In the genomic region with DNA sequence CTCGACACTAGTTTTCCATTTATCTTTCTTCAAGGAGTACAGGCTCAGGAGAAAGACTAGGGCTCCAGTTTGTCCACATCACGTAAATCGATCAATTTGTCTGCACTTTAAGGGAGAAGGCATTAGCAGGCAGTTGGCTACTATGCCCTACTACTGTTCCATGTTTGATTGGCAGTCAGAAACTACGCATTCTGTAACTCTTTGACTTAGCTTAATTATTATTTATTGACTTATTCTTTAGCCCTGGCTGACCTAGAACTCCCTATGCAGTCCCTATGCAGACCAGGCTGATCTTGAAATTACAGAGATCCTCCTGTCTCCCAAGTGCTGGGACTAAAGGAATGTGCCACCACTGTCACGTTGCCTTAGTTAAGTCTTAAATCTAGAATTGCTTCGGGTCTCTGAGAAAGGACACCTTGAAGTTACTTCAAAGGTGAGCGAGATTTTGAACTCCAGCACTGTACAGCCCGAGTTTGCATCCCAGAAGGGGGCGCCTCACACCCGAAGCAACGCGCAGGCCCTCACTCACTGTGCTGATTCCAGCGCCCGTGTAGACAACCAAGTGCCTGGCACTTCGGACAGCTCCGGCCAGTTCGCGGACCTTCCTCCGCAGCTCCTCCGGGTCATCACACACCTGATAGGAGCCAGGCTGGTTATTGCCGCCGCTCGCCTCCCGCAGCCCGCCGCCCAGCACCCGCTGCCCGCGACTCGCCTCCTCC, we compare ENCODE assay signal across 8 mouse cellular contexts. TPM values are rescaled to one million over a fixed set of nuclear protein-coding genes. Genes with fewer than 3 reads are reported as not detected.
DNase-seq lines count a peak whose midpoint lies in the region; ATAC-seq lines count a peak whose summit lies in the region.

No protein-coding gene starts in this region.

- no peaks in the 10 kb centered on the region for H3K27me3 ChIP-seq in forebrain, embryonic 10.5 days (ENCODE audit: poor library complexity, severe bottlenecking)
- no peaks in the 10 kb centered on the region for H3K27me3 ChIP-seq in hindbrain, embryonic 14.5 days (ENCODE audit: control insufficient read depth, insufficient read depth, low read length)
- H3K27me3 ChIP-seq in limb, embryonic 10.5 days (ENCODE audit: low read depth, poor library complexity, severe bottlenecking): no peaks in the 10 kb centered on the region

- H3K36me3 ChIP-seq in forebrain, embryonic 10.5 days (replicated peaks): peaks cover 75% of the 10 kb centered on the region
- peaks cover 64% of the 10 kb centered on the region for H3K36me3 ChIP-seq in hindbrain, embryonic 14.5 days (replicated peaks; ENCODE audit: control insufficient read depth, insufficient read depth)
- H3K36me3 ChIP-seq in limb, embryonic 10.5 days: peaks cover 70% of the 10 kb centered on the region

- peak overlapping the region; percentile 69 for H3K9ac ChIP-seq in hindbrain, embryonic 14.5 days

- no peak for ATAC-seq in hindbrain, embryonic 14.5 days (ENCODE audit: low FRiP score)

- H3K9me3 ChIP-seq in forebrain, embryonic 10.5 days: no peaks in the 10 kb centered on the region
- no peaks in the 10 kb centered on the region for H3K9me3 ChIP-seq in hindbrain, embryonic 14.5 days (ENCODE audit: control insufficient read depth, low read length)
- no peaks in the 10 kb centered on the region for H3K9me3 ChIP-seq in limb, embryonic 10.5 days (replicated peaks)

- WGBS in forebrain, embryonic 10.5 days: 14% methylated on average over 30 of the region's 30 CpGs
- 13% methylated on average over 28 of the region's 30 CpGs for WGBS in hindbrain, embryonic 14.5 days
- 13% methylated on average over 30 of the region's 30 CpGs for WGBS in limb, embryonic 10.5 days

- H3K4me3 ChIP-seq in forebrain, embryonic 10.5 days: peak overlapping the region; percentile 88
- peak overlapping the region; percentile 76 for H3K4me3 ChIP-seq in hindbrain, embryonic 14.5 days (replicated peaks; ENCODE audit: low read length)
- H3K4me3 ChIP-seq in limb, embryonic 10.5 days: peak overlapping the region; percentile 87

- peaks cover 36% of the 10 kb centered on the region for H3K4me1 ChIP-seq in forebrain, embryonic 10.5 days
- H3K4me1 ChIP-seq in hindbrain, embryonic 14.5 days (replicated peaks; ENCODE audit: control insufficient read depth, insufficient read depth, low read length): peaks cover 20% of the 10 kb centered on the region
- H3K4me1 ChIP-seq in limb, embryonic 10.5 days: peaks cover 22% of the 10 kb centered on the region

- DNase-seq in cerebellum, adult 18-20 months: peak; percentile 64 to 65
- DNase-seq in cerebellum, adult 8-10 months: no peak
- peak; percentile 81 for DNase-seq in adrenal gland, postnatal 10 days
- peak; percentile 61 for DNase-seq in forebrain, embryonic 10.5 days (ENCODE audit: extremely low spot score, low spot score)
- peak; percentile 45 for DNase-seq in hindbrain, embryonic 14.5 days (ENCODE audit: low spot score)
- DNase-seq in limb, embryonic 10.5 days (ENCODE audit: low spot score): peak; percentile 74
- peak; percentile 57 for DNase-seq in mesoderm, embryonic 11.5 days (ENCODE audit: low read depth, low spot score)
- peak; percentile 71 to 77 for DNase-seq in spleen, postnatal 14 days (ENCODE audit: low spot score in 2 of 2)

- H3K4me2 ChIP-seq in hindbrain, embryonic 14.5 days (replicated peaks): peak overlapping the region; percentile 95

- peak overlapping the region; percentile 83 for H3K27ac ChIP-seq in forebrain, embryonic 10.5 days
- H3K27ac ChIP-seq in hindbrain, embryonic 14.5 days: peak overlapping the region; percentile 66
- peak overlapping the region; percentile 79 for H3K27ac ChIP-seq in limb, embryonic 10.5 days

RNA-seq across cellular contexts. Expression of gene Sirt7, which starts 0.9 kb away (rescaled TPM):
- total RNA-seq in adrenal gland, postnatal 10 days (2021): 10 to 100 TPM; 33.2 to 40.3 TPM
- polyA plus RNA-seq in forebrain, embryonic 10.5 days (2016; fragmentation: Nextera tagmentation; extraction: Ambion mirVana): 30.1 and 32.8 TPM in 2 replicates
- polyA plus RNA-seq in hindbrain, embryonic 14.5 days (2014; fragmentation: Nextera tagmentation; extraction: Ambion mirVana): 35.5 and 37.0 TPM in 2 replicates
- polyA plus RNA-seq in limb, embryonic 10.5 days (2016; fragmentation: Nextera tagmentation; extraction: Ambion mirVana): 27.2 and 28.8 TPM in 2 replicates

RNA-seq across cellular contexts. Expression of gene Pcyt2, which starts 6.4 kb away (rescaled TPM):
- 100 to 1,000 TPM; 144 to 150 TPM for total RNA-seq in adrenal gland, postnatal 10 days (2021)
- 145 and 148 TPM in 2 replicates for polyA plus RNA-seq in forebrain, embryonic 10.5 days (2016; fragmentation: Nextera tagmentation; extraction: Ambion mirVana)
- polyA plus RNA-seq in hindbrain, embryonic 14.5 days (2014; fragmentation: Nextera tagmentation; extraction: Ambion mirVana): 173 and 181 TPM in 2 replicates
- 161 and 169 TPM in 2 replicates for polyA plus RNA-seq in limb, embryonic 10.5 days (2016; fragmentation: Nextera tagmentation; extraction: Ambion mirVana)

RNA-seq across cellular contexts. Expression of gene Mafg, which starts 9.3 kb away (rescaled TPM):
- total RNA-seq in adrenal gland, postnatal 10 days (2021): 10 to 100 TPM; 41.1 to 46.5 TPM
- polyA plus RNA-seq in forebrain, embryonic 10.5 days (2016; fragmentation: Nextera tagmentation; extraction: Ambion mirVana): 20.2 and 22.7 TPM in 2 replicates
- polyA plus RNA-seq in hindbrain, embryonic 14.5 days (2014; fragmentation: Nextera tagmentation; extraction: Ambion mirVana): 35.4 and 37.8 TPM in 2 replicates
- polyA plus RNA-seq in limb, embryonic 10.5 days (2016; fragmentation: Nextera tagmentation; extraction: Ambion mirVana): 25.9 and 28.1 TPM in 2 replicates

RNA-seq across cellular contexts. Expression of gene Npb, which starts 15.8 kb away (rescaled TPM):
- total RNA-seq in adrenal gland, postnatal 10 days (2021): 1 to 10 TPM; 1.0 to 1.3 TPM
- polyA plus RNA-seq in forebrain, embryonic 10.5 days (2016; fragmentation: Nextera tagmentation; extraction: Ambion mirVana): 0.44 TPM in 1 of 2 replicates, not detected in the other
- 0.83 and 1.5 TPM in 2 replicates for polyA plus RNA-seq in hindbrain, embryonic 14.5 days (2014; fragmentation: Nextera tagmentation; extraction: Ambion mirVana)
- 0.56 TPM in 1 of 2 replicates, not detected in the other for polyA plus RNA-seq in limb, embryonic 10.5 days (2016; fragmentation: Nextera tagmentation; extraction: Ambion mirVana)

RNA-seq across cellular contexts. Expression of gene Pycr1, which starts 19.4 kb away (rescaled TPM):
- 1 to 10 TPM; 5.1 to 5.2 TPM for total RNA-seq in adrenal gland, postnatal 10 days (2021)
- 37.5 and 40.5 TPM in 2 replicates for polyA plus RNA-seq in forebrain, embryonic 10.5 days (2016; fragmentation: Nextera tagmentation; extraction: Ambion mirVana)
- 16.8 and 17.9 TPM in 2 replicates for polyA plus RNA-seq in hindbrain, embryonic 14.5 days (2014; fragmentation: Nextera tagmentation; extraction: Ambion mirVana)
- 40.6 TPM in 2 replicates for polyA plus RNA-seq in limb, embryonic 10.5 days (2016; fragmentation: Nextera tagmentation; extraction: Ambion mirVana)
